Mouse (Mus musculus) spleen, adult 2 months (tissue): ENCODE measurements at regions not wholly inside any gene's neighbourhood (a gene's known extent, or its start where the extent isn't known, plus 50 kb on each side); places are given as distances from the start of the nearest gene placed in this dataset.

Experiments used
- CTCF ChIP-seq: fragments of 200-500 bp; IDR thresholded peaks from 2 replicates; pipeline ENCODE4 v1.5.1; 2011; ENCODE audit warnings: mild to moderate bottlenecking, inconsistent platforms; ENCODE audit not compliant: insufficient read depth, insufficient read length, insufficient replicate concordance; ENCODE audit errors: extremely low read depth
- POLR2A ChIP-seq: fragments of 200-500 bp; IDR thresholded peaks from 2 replicates; pipeline ENCODE4 v1.6.1; 2011; ENCODE audit warnings: low read depth, low read length, inconsistent platforms

- TF ChIP-seq CTCF (no peak), POLR2A (no peak)
These were observed 672.5 kb downstream of the Zfp706 start for GRCm38 (mm10) chr15:36335116-36335515.
